Mouse (Mus musculus): ENCODE measurements at regions not wholly inside any gene's neighbourhood (a gene's known extent, or its start where the extent isn't known, plus 50 kb on each side); places are given as distances from the start of the nearest gene placed in this dataset.
A peak's percentile ranks its signal among the peaks of the same experiment; 100 is the strongest.

GRCm38 (mm10) chr1:185112017-185112399 is 91.9 kb upstream of the Rab3gap2 start:
- ATAC-seq (ENCODE audit: insufficient number of reproducible peaks, low FRiP score, low TSS enrichment, low read depth) = no peak
- peak overlapping the region; percentile 24; the same call in 1 of the 2 replicates for H3K27ac ChIP-seq (replicated peaks)
- WGBS = 45% methylated on average over 4 of the region's 4 CpGs
- H3K27me3 ChIP-seq = no peaks in the 10 kb centered on the region
- no peaks in the 10 kb centered on the region for H3K9me3 ChIP-seq (replicated peaks)
- H3K4me2 ChIP-seq (replicated peaks) = no peak overlapping the region
- no peak overlapping the region for H3K9ac ChIP-seq
- H3K4me3 ChIP-seq (replicated peaks) = no peak overlapping the region
- no peaks in the 10 kb centered on the region for H3K36me3 ChIP-seq
- H3K4me1 ChIP-seq = peaks cover 10% of the 10 kb centered on the region

GRCm38 (mm10) chr1:185111347-185112016 is 92.4 kb upstream of the Rab3gap2 start:
- H3K4me1 ChIP-seq = peaks cover 10% of the 10 kb centered on the region
- H3K27me3 ChIP-seq = no peaks in the 10 kb centered on the region
- H3K9ac ChIP-seq = no peak overlapping the region
- H3K4me3 ChIP-seq (replicated peaks) = no peak overlapping the region
- 0 out of 2 replicates have a peak overlapping the region, but pooled peaks have one; percentile 24 for H3K27ac ChIP-seq (replicated peaks)
- no peaks in the 10 kb centered on the region for H3K36me3 ChIP-seq
- ATAC-seq (ENCODE audit: insufficient number of reproducible peaks, low FRiP score, low TSS enrichment, low read depth) = peak; percentile 51
- H3K9me3 ChIP-seq (replicated peaks) = no peaks in the 10 kb centered on the region
- no peak overlapping the region for H3K4me2 ChIP-seq (replicated peaks)
- 35% methylated on average over 10 of the region's 10 CpGs for WGBS

GRCm38 (mm10) chr1:185104945-185105884 is 98.7 kb upstream of the Rab3gap2 start:
- H3K4me1 ChIP-seq = no peaks in the 10 kb centered on the region
- H3K27me3 ChIP-seq = no peaks in the 10 kb centered on the region
- H3K9me3 ChIP-seq (replicated peaks) = no peaks in the 10 kb centered on the region
- H3K36me3 ChIP-seq = no peaks in the 10 kb centered on the region
- H3K4me3 ChIP-seq (replicated peaks) = no peak overlapping the region
- no peak overlapping the region for H3K27ac ChIP-seq (replicated peaks)
- H3K9ac ChIP-seq = no peak overlapping the region
- no peak for ATAC-seq (ENCODE audit: insufficient number of reproducible peaks, low FRiP score, low TSS enrichment, low read depth)
- 40% methylated on average over 7 of the region's 7 CpGs for WGBS
- H3K4me2 ChIP-seq (replicated peaks) = no peak overlapping the region

DNA sequence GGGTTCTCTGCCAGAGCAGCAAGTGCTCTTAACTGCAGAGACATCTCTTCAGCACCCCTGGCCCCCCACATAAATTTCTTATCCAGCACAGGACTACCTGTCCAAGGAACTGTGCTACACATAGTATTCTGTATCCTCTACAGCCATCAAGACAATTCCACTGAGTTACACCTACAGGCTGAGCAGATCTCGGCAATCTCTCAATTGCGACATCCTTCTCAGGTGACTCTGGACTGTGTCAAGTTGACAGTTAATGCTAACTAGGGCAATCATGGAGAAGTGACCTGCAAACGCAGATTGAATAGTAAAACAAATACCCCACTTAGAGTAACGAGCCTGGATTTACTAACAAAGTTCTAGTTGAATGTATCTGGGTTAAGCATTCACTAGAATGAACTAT is 100.1 kb upstream of the Rab3gap2 start:
- H3K9ac ChIP-seq = no peak overlapping the region
- H3K9me3 ChIP-seq (replicated peaks) = no peaks in the 10 kb centered on the region
- H3K4me2 ChIP-seq (replicated peaks) = no peak overlapping the region
- no peak for ATAC-seq (ENCODE audit: insufficient number of reproducible peaks, low FRiP score, low TSS enrichment, low read depth)
- H3K4me3 ChIP-seq (replicated peaks) = no peak overlapping the region
- H3K27ac ChIP-seq (replicated peaks) = no peak overlapping the region
- peaks cover 6% of the 10 kb centered on the region; the same call in 1 of the 2 replicates for H3K4me1 ChIP-seq
- no peaks in the 10 kb centered on the region for H3K27me3 ChIP-seq
- 76% methylated on average over 4 of the region's 4 CpGs for WGBS
- H3K36me3 ChIP-seq = no peaks in the 10 kb centered on the region

DNA sequence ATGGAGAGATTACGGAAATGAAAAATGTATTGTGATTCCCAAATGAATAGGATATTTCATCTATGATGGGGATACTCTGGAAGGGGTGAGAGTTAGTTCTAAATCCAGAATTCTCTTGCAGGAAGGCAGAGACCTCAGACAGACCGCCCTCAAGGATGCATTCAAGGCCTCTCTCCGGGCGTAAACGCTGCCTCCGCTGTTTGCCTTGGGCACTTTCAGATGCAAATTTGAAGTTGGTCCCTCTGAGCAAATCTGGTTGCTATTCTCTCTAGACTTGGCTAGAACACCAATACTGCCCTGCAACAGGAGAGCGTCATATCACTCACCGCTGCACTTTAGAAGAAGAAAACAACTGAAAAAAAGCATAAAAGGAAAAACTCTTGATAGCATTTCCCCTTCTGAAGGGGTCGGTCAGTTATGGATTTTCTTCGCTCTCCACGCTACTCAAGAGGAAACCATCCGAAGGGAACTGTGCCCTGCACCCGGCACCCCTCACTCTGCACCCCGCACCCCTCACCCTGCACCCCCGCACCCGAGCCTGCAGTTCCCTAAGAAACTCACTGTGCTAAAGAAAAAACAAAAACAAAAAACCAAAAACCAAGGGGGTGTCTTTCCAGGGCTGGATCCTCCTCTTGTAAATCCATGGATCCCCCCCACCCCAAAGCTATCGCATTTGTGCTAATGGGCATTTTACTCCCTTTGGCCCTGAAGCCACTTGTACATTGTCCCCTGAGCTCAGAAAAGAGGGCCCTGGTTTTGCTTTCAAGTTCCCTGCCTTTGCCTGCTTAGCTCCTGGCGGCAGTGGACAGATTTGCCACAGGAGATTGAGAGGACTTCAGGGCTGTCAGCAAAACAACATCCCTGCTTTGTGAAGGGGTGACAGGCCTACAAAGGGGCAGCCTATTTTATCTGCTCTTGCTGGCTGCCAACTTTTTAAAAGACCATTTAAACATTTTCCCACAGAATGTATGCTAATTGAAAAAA is 99.9 kb upstream of the Mark1 start:
- Histone ChIP-seq H3K4me3 (replicated peaks) (no peak overlapping the region), H3K4me2 (replicated peaks) (no peak overlapping the region), H3K9me3 (replicated peaks) (no peaks in the 10 kb centered on the region), H3K27ac (replicated peaks) (no peak overlapping the region), H3K9ac (no peak overlapping the region), H3K27me3 (no peaks in the 10 kb centered on the region), H3K4me1 (peaks cover 12% of the 10 kb centered on the region; the same call in 1 of the 2 replicates), H3K36me3 (no peaks in the 10 kb centered on the region)
- no peak for ATAC-seq (ENCODE audit: insufficient number of reproducible peaks, low FRiP score, low TSS enrichment, low read depth)
- WGBS = 32% methylated on average over 18 of the region's 18 CpGs

- Histone ChIP-seq H3K9me3 (replicated peaks) (no peaks in the 10 kb centered on the region), H3K9ac (no peak overlapping the region), H3K27me3 (no peaks in the 10 kb centered on the region), H3K36me3 (no peaks in the 10 kb centered on the region), H3K4me1 (peaks cover 18% of the 10 kb centered on the region), H3K4me2 (replicated peaks) (no peak overlapping the region), H3K27ac (replicated peaks) (no peak overlapping the region), H3K4me3 (replicated peaks) (no peak overlapping the region)
- 10% methylated on average over 17 of the region's 17 CpGs for WGBS
- ATAC-seq (ENCODE audit: insufficient number of reproducible peaks, low FRiP score, low TSS enrichment, low read depth) = no peak
Observed at GRCm38 (mm10) chr1:185098195-185098974, 99.0 kb upstream of the Mark1 start.

GRCm38 (mm10) chr1:185096741-185097140 is 97.4 kb upstream of the Mark1 start:
- no peaks in the 10 kb centered on the region for H3K36me3 ChIP-seq
- H3K4me3 ChIP-seq (replicated peaks) = no peak overlapping the region
- H3K27ac ChIP-seq (replicated peaks) = no peak overlapping the region
- H3K9ac ChIP-seq = no peak overlapping the region
- no peak overlapping the region for H3K4me2 ChIP-seq (replicated peaks)
- H3K4me1 ChIP-seq = peaks cover 25% of the 10 kb centered on the region
- no peak for ATAC-seq (ENCODE audit: insufficient number of reproducible peaks, low FRiP score, low TSS enrichment, low read depth)
- 87% methylated on average over 4 of the region's 4 CpGs for WGBS
- H3K27me3 ChIP-seq = no peaks in the 10 kb centered on the region
- no peaks in the 10 kb centered on the region for H3K9me3 ChIP-seq (replicated peaks)

DNA sequence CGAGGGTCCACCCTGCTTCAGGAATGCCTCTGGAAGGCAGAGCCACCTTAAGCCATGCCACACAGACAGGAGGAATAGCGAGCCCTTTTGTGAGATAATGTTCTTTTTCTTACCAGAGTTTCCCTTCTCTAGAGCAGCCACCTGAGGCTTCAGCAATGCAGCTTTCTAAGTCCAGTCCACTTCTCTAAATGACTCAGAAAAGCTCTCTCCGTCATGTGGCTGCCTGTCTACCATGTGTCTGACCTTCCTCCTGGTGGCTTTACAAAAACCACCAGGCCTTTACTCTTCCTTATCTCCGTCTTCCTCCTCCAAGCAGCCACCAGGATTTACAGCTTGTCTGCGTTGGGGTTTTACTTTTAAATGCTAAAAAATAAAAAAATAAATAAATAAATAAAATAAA is 93.4 kb upstream of the Mark1 start:
- ATAC-seq (ENCODE audit: insufficient number of reproducible peaks, low FRiP score, low TSS enrichment, low read depth) = no peak
- 93% methylated on average over 5 of the region's 5 CpGs for WGBS
- Histone ChIP-seq H3K36me3 (no peaks in the 10 kb centered on the region), H3K4me1 (peaks cover 15% of the 10 kb centered on the region; the same call in 1 of the 2 replicates), H3K9me3 (replicated peaks) (no peaks in the 10 kb centered on the region), H3K27me3 (no peaks in the 10 kb centered on the region), H3K9ac (no peak overlapping the region), H3K27ac (replicated peaks) (no peak overlapping the region), H3K4me2 (replicated peaks) (no peak overlapping the region), H3K4me3 (replicated peaks) (no peak overlapping the region)

DNA sequence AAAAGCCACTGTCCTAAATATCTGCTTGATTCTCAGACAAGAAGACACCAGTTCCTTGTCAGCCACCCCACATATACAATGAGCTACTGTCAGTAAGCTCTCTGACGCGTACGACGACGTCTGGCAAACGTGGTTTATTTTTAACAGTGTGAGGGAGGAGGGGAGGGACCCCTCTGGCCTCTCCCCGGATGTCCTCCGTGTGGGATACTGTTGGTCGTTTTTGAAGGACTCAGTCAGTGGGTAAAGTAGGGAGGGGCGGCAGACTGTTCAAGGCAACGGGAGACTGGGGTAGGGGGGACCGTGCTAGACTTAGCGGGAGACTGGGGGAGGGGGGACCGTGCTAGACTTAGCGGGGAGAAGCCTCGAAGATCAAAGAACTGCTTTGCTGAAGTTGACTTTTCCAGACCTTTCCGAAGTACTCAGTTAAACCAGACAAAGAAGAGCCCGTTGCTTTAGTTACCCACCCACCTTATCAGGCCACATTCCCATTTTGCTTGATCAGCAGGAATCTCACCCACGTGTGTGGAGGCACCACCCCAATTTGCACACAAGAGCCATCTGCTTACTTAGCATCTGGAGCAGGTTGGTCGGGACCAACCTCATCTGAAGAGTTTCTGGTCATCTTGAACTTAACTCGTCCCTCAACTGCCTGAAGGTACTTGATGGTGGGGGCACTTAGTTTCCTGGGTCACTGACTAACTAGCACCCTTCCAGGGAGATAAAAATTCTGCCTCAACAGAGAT is 92.6 kb upstream of the Mark1 start:
- WGBS = 44% methylated on average over 21 of the region's 21 CpGs
- Histone ChIP-seq H3K4me1 (peaks cover 15% of the 10 kb centered on the region; the same call in 1 of the 2 replicates), H3K9ac (no peak overlapping the region), H3K4me3 (replicated peaks) (no peak overlapping the region), H3K27ac (replicated peaks) (no peak overlapping the region), H3K27me3 (no peaks in the 10 kb centered on the region), H3K9me3 (replicated peaks) (no peaks in the 10 kb centered on the region), H3K36me3 (no peaks in the 10 kb centered on the region), H3K4me2 (replicated peaks) (0 out of 2 replicates have a peak overlapping the region, but pooled peaks have one; percentile 12)
- peak; percentile 19; the same call in 1 of the 2 replicates for ATAC-seq (ENCODE audit: insufficient number of reproducible peaks, low FRiP score, low TSS enrichment, low read depth)

GRCm38 (mm10) chr1:185089196-185089595 is 89.8 kb upstream of the Mark1 start:
- peaks cover 15% of the 10 kb centered on the region; the same call in 1 of the 2 replicates for H3K4me1 ChIP-seq
- H3K9ac ChIP-seq = no peak overlapping the region
- H3K4me3 ChIP-seq (replicated peaks) = no peak overlapping the region
- WGBS = 93% methylated on average over 2 of the region's 2 CpGs
- H3K9me3 ChIP-seq (replicated peaks) = no peaks in the 10 kb centered on the region
- no peaks in the 10 kb centered on the region for H3K36me3 ChIP-seq
- ATAC-seq (ENCODE audit: insufficient number of reproducible peaks, low FRiP score, low TSS enrichment, low read depth) = no peak
- no peaks in the 10 kb centered on the region for H3K27me3 ChIP-seq
- no peak overlapping the region for H3K27ac ChIP-seq (replicated peaks)
- no peak overlapping the region for H3K4me2 ChIP-seq (replicated peaks)
